Mouse (Mus musculus): ENCODE measurements at regions not wholly inside any gene's neighbourhood (a gene's known extent, or its start where the extent isn't known, plus 50 kb on each side); places are given as distances from the start of the nearest gene placed in this dataset.
A peak's percentile ranks its signal among the peaks of the same experiment; 100 is the strongest.

DNA sequence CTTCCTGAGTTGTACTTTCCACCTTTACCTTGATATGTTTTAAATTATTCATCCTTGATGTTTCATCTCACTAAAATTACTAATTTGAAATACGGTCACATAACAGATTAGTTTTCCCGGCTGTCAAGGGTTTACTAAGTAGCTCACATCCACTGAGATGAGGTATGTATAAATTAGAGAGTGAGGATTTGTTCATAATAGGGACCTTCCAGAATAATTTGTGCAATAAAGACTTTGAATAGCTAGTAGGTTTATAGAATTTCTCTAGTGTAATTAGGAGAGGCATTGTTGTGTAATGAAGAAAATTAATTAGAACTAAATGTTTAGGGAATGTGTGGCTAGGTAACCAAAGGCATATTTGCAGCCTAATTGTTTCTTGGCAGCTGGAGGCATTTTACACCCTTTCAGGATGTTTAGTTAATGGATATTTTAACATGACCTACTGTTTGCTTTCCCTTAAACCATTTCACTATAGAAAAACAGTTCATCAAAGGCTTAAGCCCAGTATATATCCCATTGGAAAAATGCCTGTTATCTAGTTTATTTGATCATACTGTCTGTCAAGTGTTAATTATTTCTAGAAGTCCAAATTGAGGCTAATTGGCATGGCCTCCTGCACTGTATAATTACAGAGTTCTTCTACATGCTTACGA is 70.8 kb downstream of the Mat2b start:
- Histone ChIP-seq H3K27me3 (ENCODE audit: insufficient read depth, low read length) (no peaks in the 10 kb centered on the region), H3K4me1 (ENCODE audit: insufficient read depth, low read depth, low read length) (no peaks in the 10 kb centered on the region), H3K4me3 (ENCODE audit: low read depth, low read length) (no peak overlapping the region), H3K9me3 (replicated peaks) (no peaks in the 10 kb centered on the region), H3K36me3 (replicated peaks) (no peaks in the 10 kb centered on the region)
- DNase-seq (ENCODE audit: low spot score): no peak
- ATAC-seq (ENCODE audit: extremely low read depth, insufficient number of reproducible peaks, low FRiP score, poor library complexity, severe bottlenecking): no peak
- TF ChIP-seq GATA2 (IDR thresholded peaks at IDR 0.05; ENCODE audit: borderline replicate concordance, low read depth, low read length) (no peak), GATA1 (IDR thresholded peaks at IDR 0.05; ENCODE audit: borderline replicate concordance, low read length) (no peak), CTCF (IDR thresholded peaks at IDR 0.05; ENCODE audit: low read depth, low read length) (no peak), TAL1 (conservative IDR thresholded peaks at IDR 0.05; ENCODE audit: low read depth, low read length) (no peak), POLR2AphosphoS5 (IDR thresholded peaks at IDR 0.05; ENCODE audit: insufficient replicate concordance, low read depth, low read length) (no peak)

GRCm38 (mm10) chr11:40620036-40620435 is 75.0 kb downstream of the Mat2b start:
- Histone ChIP-seq H3K4me3 (ENCODE audit: low read depth, low read length) (no peak overlapping the region), H3K4me1 (ENCODE audit: insufficient read depth, low read depth, low read length) (no peaks in the 10 kb centered on the region), H3K27me3 (ENCODE audit: insufficient read depth, low read length) (no peaks in the 10 kb centered on the region; the same call in 1 of the 2 replicates), H3K36me3 (replicated peaks) (no peaks in the 10 kb centered on the region), H3K9me3 (replicated peaks) (no peaks in the 10 kb centered on the region)
- no peak for DNase-seq (ENCODE audit: low spot score)
- TF ChIP-seq CTCF (IDR thresholded peaks at IDR 0.05; ENCODE audit: low read depth, low read length) (no peak), GATA2 (IDR thresholded peaks at IDR 0.05; ENCODE audit: borderline replicate concordance, low read depth, low read length) (no peak)
- ATAC-seq (ENCODE audit: extremely low read depth, insufficient number of reproducible peaks, low FRiP score, poor library complexity, severe bottlenecking): no peak

DNA sequence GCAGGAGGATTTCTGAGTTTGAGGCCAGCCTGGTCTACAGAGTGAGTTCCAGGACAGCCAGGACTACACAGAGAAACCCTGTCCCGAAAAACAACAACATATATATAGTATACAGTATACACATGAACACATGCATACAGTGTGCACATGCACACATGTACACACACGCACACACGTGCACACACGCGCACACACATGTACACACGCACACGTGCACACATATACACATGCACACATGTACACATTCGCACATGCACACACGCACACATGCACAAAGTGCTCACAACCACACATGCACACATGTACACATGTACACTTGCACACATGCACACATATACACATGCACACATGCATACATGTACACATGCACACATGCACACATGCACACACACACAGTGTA is 92.0 kb downstream of the Mat2b start:
- Histone ChIP-seq H3K36me3 (replicated peaks) (no peaks in the 10 kb centered on the region), H3K9me3 (replicated peaks) (peaks cover 3% of the 10 kb centered on the region; the same call in 1 of the 2 replicates), H3K4me3 (ENCODE audit: low read depth, low read length) (peak overlapping the region; percentile 17; the same call in 1 of the 2 replicates), H3K27me3 (ENCODE audit: insufficient read depth, low read length) (peaks cover 5% of the 10 kb centered on the region; the same call in 1 of the 2 replicates), H3K4me1 (ENCODE audit: insufficient read depth, low read depth, low read length) (no peaks in the 10 kb centered on the region)
- DNase-seq (ENCODE audit: low spot score): no peak
- ATAC-seq (ENCODE audit: extremely low read depth, insufficient number of reproducible peaks, low FRiP score, poor library complexity, severe bottlenecking): no peak
- TF ChIP-seq TAL1 (conservative IDR thresholded peaks at IDR 0.05; ENCODE audit: low read depth, low read length) (no peak), POLR2AphosphoS5 (IDR thresholded peaks at IDR 0.05; ENCODE audit: insufficient replicate concordance, low read depth, low read length) (peak; percentile 59; the same call in 1 of the 2 replicates)

- TF ChIP-seq CTCF (IDR thresholded peaks at IDR 0.05; ENCODE audit: low read depth, low read length) (no peak), GATA2 (IDR thresholded peaks at IDR 0.05; ENCODE audit: borderline replicate concordance, low read depth, low read length) (no peak), GATA1 (IDR thresholded peaks at IDR 0.05; ENCODE audit: borderline replicate concordance, low read length) (no peak), TAL1 (conservative IDR thresholded peaks at IDR 0.05; ENCODE audit: low read depth, low read length) (no peak), POLR2AphosphoS5 (IDR thresholded peaks at IDR 0.05; ENCODE audit: insufficient replicate concordance, low read depth, low read length) (no peak)
- H3K9me3 ChIP-seq (replicated peaks): peaks cover 3% of the 10 kb centered on the region; the same call in 1 of the 2 replicates
- no peaks in the 10 kb centered on the region for H3K4me1 ChIP-seq (ENCODE audit: insufficient read depth, low read depth, low read length)
- no peak for ATAC-seq (ENCODE audit: extremely low read depth, insufficient number of reproducible peaks, low FRiP score, poor library complexity, severe bottlenecking)
- H3K4me3 ChIP-seq (ENCODE audit: low read depth, low read length): no peak overlapping the region
- peaks cover 5% of the 10 kb centered on the region; the same call in 1 of the 2 replicates for H3K27me3 ChIP-seq (ENCODE audit: insufficient read depth, low read length)
- H3K36me3 ChIP-seq (replicated peaks): no peaks in the 10 kb centered on the region
- no peak for DNase-seq (ENCODE audit: low spot score)
These were observed 93.5 kb downstream of the Mat2b start for GRCm38 (mm10) chr11:40601572-40601909.

- no peak for DNase-seq (ENCODE audit: low spot score)
- TF ChIP-seq GATA2 (IDR thresholded peaks at IDR 0.05; ENCODE audit: borderline replicate concordance, low read depth, low read length) (no peak), CTCF (IDR thresholded peaks at IDR 0.05; ENCODE audit: low read depth, low read length) (no peak)
- peaks cover 3% of the 10 kb centered on the region; the same call in 1 of the 2 replicates for H3K9me3 ChIP-seq (replicated peaks)
- no peaks in the 10 kb centered on the region for H3K36me3 ChIP-seq (replicated peaks)
- H3K4me1 ChIP-seq (ENCODE audit: insufficient read depth, low read depth, low read length): no peaks in the 10 kb centered on the region
- 0 out of 2 replicates have a peak, but pooled peaks cover 1% of the 10 kb centered on the region for H3K27me3 ChIP-seq (ENCODE audit: insufficient read depth, low read length)
- ATAC-seq (ENCODE audit: extremely low read depth, insufficient number of reproducible peaks, low FRiP score, poor library complexity, severe bottlenecking): no peak
- no peak overlapping the region for H3K4me3 ChIP-seq (ENCODE audit: low read depth, low read length)
These were observed 94.0 kb downstream of the Mat2b start for GRCm38 (mm10) chr11:40600773-40601571.

- Histone ChIP-seq H3K27me3 (ENCODE audit: insufficient read depth, low read length) (no peaks in the 10 kb centered on the region), H3K36me3 (replicated peaks) (no peaks in the 10 kb centered on the region), H3K4me1 (ENCODE audit: insufficient read depth, low read depth, low read length) (no peaks in the 10 kb centered on the region), H3K4me3 (ENCODE audit: low read depth, low read length) (no peak overlapping the region), H3K9me3 (replicated peaks) (peaks cover 3% of the 10 kb centered on the region; the same call in 1 of the 2 replicates)
- no peak for ATAC-seq (ENCODE audit: extremely low read depth, insufficient number of reproducible peaks, low FRiP score, poor library complexity, severe bottlenecking)
- TF ChIP-seq TAL1 (conservative IDR thresholded peaks at IDR 0.05; ENCODE audit: low read depth, low read length): no peak
- TF ChIP-seq GATA2 (IDR thresholded peaks at IDR 0.05; ENCODE audit: borderline replicate concordance, low read depth, low read length): no peak
- no peak for TF ChIP-seq POLR2AphosphoS5 (IDR thresholded peaks at IDR 0.05; ENCODE audit: insufficient replicate concordance, low read depth, low read length)
- TF ChIP-seq GATA1 (IDR thresholded peaks at IDR 0.05; ENCODE audit: borderline replicate concordance, low read length): no peak
- no peak for TF ChIP-seq CTCF (IDR thresholded peaks at IDR 0.05; ENCODE audit: low read depth, low read length)
- peak; percentile 2 for DNase-seq (ENCODE audit: low spot score)
These were observed 94.8 kb downstream of the Mat2b start for GRCm38 (mm10) chr11:40599956-40600772.
